Mouse (Mus musculus) stomach, embryonic 14.5 days (tissue): ENCODE results near the gene Rps11. TPM values are rescaled to one million over a fixed set of nuclear protein-coding genes. Genes with fewer than 3 reads are reported as not detected.
"Not testable (repeated sequence)": the region's sequence is repeated elsewhere in the genome, so short reads cannot be mapped to it uniquely, and the experiment has no call there.

ENCODE experiments used
- ATAC-seq: fragments of 200-750 bp; cut with Nextera tagmentation; 2 replicates; pipeline ENCODE4 v1.8.0; 2017; ENCODE audit warnings: low read depth, moderate TSS enrichment; ENCODE audit not compliant: insufficient number of reproducible peaks, insufficient read depth, low FRiP score
- H3K27ac ChIP-seq: fragments of 300-500 bp; sonication (generic); 2 replicates; pipeline ENCODE4 v1.5.1; 2014; ENCODE audit warnings: mild to moderate bottlenecking, low read length, moderate library complexity, mixed read lengths
- H3K27me3 ChIP-seq: fragments of 300-500 bp; sonication (generic); 2 replicates; pipeline ENCODE4 v1.6.1; 2014; ENCODE audit warnings: low read length, control low read depth, mixed read lengths; ENCODE audit not compliant: control insufficient read depth, insufficient read depth
- H3K36me3 ChIP-seq: fragments of 300-500 bp; sonication (generic); 2 replicates; pipeline ENCODE4 v1.6.1; 2014; ENCODE audit warnings: mild to moderate bottlenecking, control low read depth, low read length, moderate library complexity, mixed read lengths; ENCODE audit not compliant: control insufficient read depth, insufficient read depth
- H3K4me1 ChIP-seq: fragments of 300-500 bp; sonication (generic); 2 replicates; pipeline ENCODE4 v1.6.1; 2014; ENCODE audit warnings: low read length, control low read depth, mixed read lengths; ENCODE audit not compliant: control insufficient read depth, insufficient read depth
- H3K4me2 ChIP-seq: fragments of 300-500 bp; sonication (generic); replicated peaks from 2 replicates; pipeline ENCODE4 v1.6.1; 2014; ENCODE audit warnings: low read depth, low read length, control low read depth
- H3K4me3 ChIP-seq: fragments of 300-500 bp; sonication (generic); 2 replicates; pipeline ENCODE4 v1.5.1; 2014; ENCODE audit warnings: low read depth, low read length, control low read depth
- H3K9ac ChIP-seq: fragments of 300-500 bp; sonication (generic); replicated peaks from 2 replicates; pipeline ENCODE4 v1.6.1; 2014; ENCODE audit warnings: low read depth, mild to moderate bottlenecking, control low read depth, low read length, moderate library complexity, mixed read lengths
- H3K9me3 ChIP-seq: fragments of 300-500 bp; sonication (generic); 2 replicates; pipeline ENCODE4 v1.6.1; 2016; ENCODE audit warnings: low read depth, low read length, control low read depth; ENCODE audit not compliant: control insufficient read depth
- WGBS: fragments of 180-500 bp; shearing (Covaris S2); extraction: QIAGEN DNeasy Blood & Tissue Kit; methylation state at CpG from one replicate; pipeline ENCODE4 v1.1.7; 2014; 5-methylcytosine and 5-hydroxymethylcytosine counted together
- polyA plus RNA-seq: library from polyadenylated mRNA; unstranded; fragments of >200 nt; fragmentation: Nextera tagmentation; extraction: Ambion mirVana; gene quantifications from 2 replicates; pipeline ENCODE4 v1.2.1, GENCODE M21; 2014

Rps11 gene
- polyA plus RNA-seq, 1 experiment from 2014 or later, result 1,777 TPM

GRCm38 (mm10) chr7:45118336-45118735 lies 5.9 kb downstream of the Rps11 start:
- Histone ChIP-seq H3K27me3 (no peaks in the 10 kb centered on the region), H3K4me3 (no peak overlapping the region), H3K9me3 (no peaks in the 10 kb centered on the region), H3K9ac (no peak overlapping the region), H3K27ac (no peak overlapping the region), H3K4me2 (no peak overlapping the region), H3K4me1 (peaks cover 10% of the 10 kb centered on the region; the same call in 1 of the 2 replicates), H3K36me3 (peaks cover 41% of the 10 kb centered on the region)
- WGBS, result 91% methylated on average over 6 of the region's 6 CpGs
- no peak for ATAC-seq

DNA sequence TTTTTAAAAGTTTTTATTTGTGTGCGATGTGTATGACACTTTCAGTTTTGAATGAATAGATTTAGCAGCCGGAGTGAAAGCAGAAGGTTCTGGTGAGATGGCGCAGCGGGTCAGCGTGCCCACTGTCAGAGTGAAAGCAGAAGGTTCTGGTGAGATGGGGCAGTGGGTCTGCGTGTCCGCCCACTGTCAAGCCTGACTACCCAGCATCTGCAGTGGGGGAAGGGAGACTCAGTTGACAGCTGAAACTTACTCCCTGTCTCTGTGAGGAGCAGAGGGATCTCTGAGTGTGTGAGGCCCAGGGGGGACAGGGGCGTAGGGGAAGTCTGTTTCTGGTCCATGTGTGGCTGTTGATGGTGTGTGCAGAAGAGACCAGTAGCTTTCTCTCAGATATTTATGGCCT lies 6.7 kb downstream of the Rps11 start:
- Histone ChIP-seq H3K4me2 (no peak overlapping the region), H3K4me3 (no peak overlapping the region), H3K9ac (no peak overlapping the region), H3K27ac (no peak overlapping the region), H3K27me3 (no peaks in the 10 kb centered on the region), H3K36me3 (peaks cover 35% of the 10 kb centered on the region), H3K9me3 (no peaks in the 10 kb centered on the region), H3K4me1 (peaks cover 3% of the 10 kb centered on the region; the same call in 1 of the 2 replicates)
- WGBS, result 70% methylated on average over 8 of the region's 8 CpGs
- ATAC-seq, result no peak

- H3K9ac ChIP-seq, result no peak overlapping the region
- no peak overlapping the region for H3K4me3 ChIP-seq
- 75% methylated on average over 2 of the region's 2 CpGs for WGBS
- no peaks in the 10 kb centered on the region for H3K4me1 ChIP-seq
- no peak for ATAC-seq
- no peaks in the 10 kb centered on the region for H3K27me3 ChIP-seq
- H3K27ac ChIP-seq, result no peak overlapping the region
- H3K4me2 ChIP-seq, result no peak overlapping the region
- no peaks in the 10 kb centered on the region for H3K9me3 ChIP-seq
- H3K36me3 ChIP-seq, result no peaks in the 10 kb centered on the region
Measured at GRCm38 (mm10) chr7:45113476-45113875, 10.8 kb downstream of the Rps11 start.

DNA sequence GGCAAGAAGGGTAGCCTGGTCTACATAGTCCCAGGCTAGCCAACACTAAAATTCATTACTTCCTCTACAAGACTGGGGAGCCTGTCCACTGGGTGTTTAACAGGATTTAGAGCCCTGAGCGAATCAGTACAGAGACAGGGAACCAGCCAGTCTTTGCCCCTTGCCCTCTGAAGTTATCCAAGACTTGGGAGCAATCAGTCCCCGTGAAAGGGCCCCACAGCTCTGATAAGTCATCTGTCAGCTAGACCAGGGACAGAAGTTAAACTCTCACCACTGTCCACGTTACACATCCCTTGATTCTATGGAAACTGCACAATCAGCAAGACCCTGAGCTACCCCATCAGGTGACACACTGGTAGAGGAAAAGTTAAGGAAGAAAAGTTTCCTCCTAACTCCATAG lies 11.7 kb downstream of the Rps11 start:
- H3K4me2 ChIP-seq, result no peak overlapping the region
- no peak overlapping the region for H3K9ac ChIP-seq
- no peaks in the 10 kb centered on the region for H3K9me3 ChIP-seq
- no peaks in the 10 kb centered on the region for H3K4me1 ChIP-seq
- no peak overlapping the region for H3K27ac ChIP-seq
- 42% methylated on average over 3 of the region's 3 CpGs for WGBS
- no peaks in the 10 kb centered on the region for H3K36me3 ChIP-seq
- no peak for ATAC-seq
- no peaks in the 10 kb centered on the region for H3K27me3 ChIP-seq
- H3K4me3 ChIP-seq, result no peak overlapping the region

DNA sequence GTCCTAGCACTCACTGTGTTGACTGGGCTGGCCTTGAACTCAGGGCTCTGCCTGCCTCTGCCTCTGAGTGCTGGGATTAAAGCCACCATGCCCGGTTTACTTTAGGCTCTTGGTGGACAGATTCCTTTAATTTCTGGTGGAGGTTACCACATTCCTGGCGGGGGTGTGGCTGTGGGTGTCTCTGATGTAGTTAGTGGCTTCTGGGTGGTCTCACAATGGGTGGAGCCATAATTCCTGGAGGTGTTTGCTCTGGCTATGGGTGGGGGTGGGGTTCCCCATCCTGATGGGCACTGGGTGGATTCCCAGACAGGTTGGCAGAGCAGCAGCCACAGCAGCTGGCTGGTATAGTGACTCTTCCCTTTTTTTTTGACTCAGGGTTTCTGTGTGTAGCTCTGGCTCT lies 12.3 kb downstream of the Rps11 start:
- no peaks in the 10 kb centered on the region for H3K27me3 ChIP-seq
- 59% methylated on average over 2 of the region's 2 CpGs for WGBS
- no peak overlapping the region for H3K27ac ChIP-seq
- H3K4me1 ChIP-seq, result no peaks in the 10 kb centered on the region
- no peak overlapping the region for H3K4me3 ChIP-seq
- H3K9ac ChIP-seq, result no peak overlapping the region
- no peak overlapping the region for H3K4me2 ChIP-seq
- no peaks in the 10 kb centered on the region for H3K36me3 ChIP-seq
- no peak for ATAC-seq
- H3K9me3 ChIP-seq, result no peaks in the 10 kb centered on the region

- not testable (repeated sequence) for ATAC-seq, H3K27ac ChIP-seq, H3K4me2 ChIP-seq, H3K4me1 ChIP-seq, H3K9ac ChIP-seq, H3K27me3 ChIP-seq, H3K4me3 ChIP-seq, H3K36me3 ChIP-seq, H3K9me3 ChIP-seq
- 92% methylated on average over 4 of the region's 4 CpGs for WGBS
Measured at GRCm38 (mm10) chr7:45110089-45110488, 14.2 kb downstream of the Rps11 start.

GRCm38 (mm10) chr7:45107052-45107645 lies 17.1 kb downstream of the Rps11 start:
- no peak for ATAC-seq
- peaks cover 23% of the 10 kb centered on the region for H3K4me1 ChIP-seq
- no peaks in the 10 kb centered on the region for H3K27me3 ChIP-seq
- no peak overlapping the region for H3K9ac ChIP-seq
- no peak overlapping the region for H3K4me3 ChIP-seq
- no peaks in the 10 kb centered on the region for H3K9me3 ChIP-seq
- WGBS, result 57% methylated on average over 5 of the region's 5 CpGs
- H3K36me3 ChIP-seq, result no peaks in the 10 kb centered on the region
- no peak overlapping the region for H3K27ac ChIP-seq
- H3K4me2 ChIP-seq, result no peak overlapping the region

GRCm38 (mm10) chr7:45106441-45106840 lies 17.8 kb downstream of the Rps11 start:
- no peak for ATAC-seq
- WGBS, result 55% methylated on average over 6 of the region's 6 CpGs

DNA sequence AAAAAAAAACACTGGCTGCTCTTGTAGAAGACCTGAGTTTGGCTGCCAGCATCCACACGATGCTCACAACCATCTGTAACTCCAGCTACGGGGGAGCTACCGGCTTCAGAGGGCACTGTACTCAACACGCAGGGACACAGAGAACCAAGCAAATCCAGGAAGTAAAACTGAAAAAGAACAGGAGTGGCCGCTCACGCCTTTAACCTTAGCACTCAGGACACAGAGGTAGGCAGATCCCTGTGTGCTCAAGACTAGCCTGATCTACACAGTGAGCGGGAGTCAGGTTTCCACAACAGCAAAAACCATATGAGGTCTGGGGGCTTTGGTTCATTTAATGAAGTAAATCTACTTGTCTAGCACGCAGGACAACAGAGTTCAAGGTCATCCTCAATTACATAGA lies 18.7 kb downstream of the Rps11 start:
- WGBS, result 74% methylated on average over 8 of the region's 8 CpGs
- no peak overlapping the region for H3K27ac ChIP-seq
- H3K4me3 ChIP-seq, result no peak overlapping the region
- no peaks in the 10 kb centered on the region for H3K9me3 ChIP-seq
- ATAC-seq, result no peak
- H3K4me1 ChIP-seq, result peaks cover 26% of the 10 kb centered on the region
- H3K27me3 ChIP-seq, result no peaks in the 10 kb centered on the region
- H3K4me2 ChIP-seq, result no peak overlapping the region
- no peaks in the 10 kb centered on the region for H3K36me3 ChIP-seq
- no peak overlapping the region for H3K9ac ChIP-seq

More at GRCm38 (mm10) chr7:45106441-45106840, 17.8 kb downstream of the Rps11 start:
- Histone ChIP-seq H3K4me3 (no peak overlapping the region), H3K9me3 (no peaks in the 10 kb centered on the region), H3K4me1 (peaks cover 26% of the 10 kb centered on the region), H3K4me2 (no peak overlapping the region), H3K9ac (no peak overlapping the region), H3K27ac (no peak overlapping the region), H3K27me3 (no peaks in the 10 kb centered on the region), H3K36me3 (no peaks in the 10 kb centered on the region)
